Mouse (Mus musculus): ENCODE results near the gene 1600014C10Rik.

- TF ChIP-seq GATA1 (IDR thresholded peaks at IDR 0.05; ENCODE audit: low read length) (no peak), TAL1 (IDR thresholded peaks at IDR 0.05; ENCODE audit: low read length) (no peak)
Measured at GRCm38 (mm10) chr7:38199907-38200605, 17.0 kb downstream of the 1600014C10Rik start.

All from erythroblast, embryonic 14.5 days (primary cell).